Mouse (Mus musculus): ENCODE measurements around the gene Gabpa. TPM values are rescaled to one million over a fixed set of nuclear protein-coding genes. Genes with fewer than 3 reads are reported as not detected.

Gabpa gene
- total RNA-seq (2018; cell fraction: chromatin; rRNA removed), result 10 to 100 TPM; 31.6 to 52.0 (median 41.1) TPM
- total RNA-seq (2018; cell fraction: cytosol; rRNA removed), result 10 to 100 TPM; 21.4 to 38.2 (median 29.9) TPM
- 10 to 100 TPM; 28.2 to 47.2 (median 32.5) TPM for total RNA-seq (2018; cell fraction: nucleus; rRNA removed)
- polyA plus RNA-seq (2018), result 22.2 to 35.4 TPM (median 23.2 TPM) in 3 replicates

DNA sequence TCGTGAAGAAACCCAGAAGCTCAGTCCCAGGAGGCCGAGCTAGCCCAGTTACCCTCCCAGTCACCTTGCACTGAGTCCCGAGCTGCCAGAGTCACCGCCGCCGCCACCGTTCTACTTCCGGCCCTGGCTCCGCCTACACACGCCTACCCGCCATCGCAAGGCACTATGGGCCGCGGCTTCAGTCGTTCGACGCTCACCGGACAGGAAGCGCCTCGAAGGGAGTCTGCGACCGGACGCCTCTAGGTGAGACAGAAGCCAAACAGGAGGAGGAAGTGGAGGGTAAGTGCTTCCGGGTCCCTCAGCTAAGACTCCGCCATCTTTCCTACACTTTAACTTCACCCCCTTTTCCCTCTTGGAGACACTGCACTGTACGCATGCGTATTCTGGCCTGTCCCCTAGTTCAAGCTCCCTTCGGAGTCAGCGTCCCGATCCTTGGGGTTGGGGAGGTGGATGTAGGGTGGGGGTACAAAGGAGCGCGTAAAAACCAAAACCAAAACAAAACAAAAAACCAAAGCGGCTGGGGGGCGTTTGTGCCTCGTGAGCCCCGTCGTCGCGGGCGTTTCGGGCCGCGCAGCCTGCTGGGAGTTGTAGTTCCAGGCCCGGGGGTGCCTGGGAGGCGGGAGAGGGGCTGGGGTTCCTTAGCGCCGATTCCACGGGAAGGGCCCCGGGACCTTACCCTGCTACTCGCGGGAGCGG is at the start of gene Gabpa:
Gene Gabpa, plus strand, starts transcription at position 181 of the 696 bp plus-strand sequence.
- H3K4me3 ChIP-seq (ENCODE audit: inconsistent target), result peak within 1 kb of the TSS; percentile 86
- H3K27ac ChIP-seq, result peak within 1 kb of the TSS; percentile 89
- WGBS (ENCODE audit: missing documents), result under 1% methylated on average over 52 of the region's 52 CpGs
- H3K36me3 ChIP-seq (ENCODE audit: inconsistent target), result peaks cover 20% of the 10 kb centered on the region
- peaks cover 79% of the 10 kb centered on the region for H3K79me2 ChIP-seq (ENCODE audit: inconsistent target)

DNA sequence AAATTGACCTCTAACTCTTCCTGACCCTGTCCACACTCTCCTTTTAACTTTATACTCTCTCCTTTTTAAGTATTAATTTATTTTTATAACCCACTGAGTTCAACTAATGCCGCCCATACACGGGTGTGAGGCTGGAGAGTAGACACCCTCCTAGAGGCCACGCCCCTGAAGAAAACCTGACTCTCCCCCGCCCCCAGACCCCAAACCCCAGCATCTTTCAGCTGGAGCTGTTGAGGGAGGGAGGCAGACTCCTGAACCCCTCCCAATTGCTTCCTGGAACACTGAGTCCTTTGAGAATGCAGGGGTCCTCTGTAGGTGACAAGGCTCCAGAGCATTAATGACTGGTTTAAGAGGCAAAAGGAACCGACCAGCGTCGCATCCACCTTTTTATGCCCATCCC is 49.8 kb upstream of the Gabpa start:
- Histone ChIP-seq H3K27ac (no peak overlapping the region), H3K4me3 (ENCODE audit: inconsistent target) (no peak overlapping the region), H3K79me2 (ENCODE audit: inconsistent target) (no peaks in the 10 kb centered on the region), H3K36me3 (ENCODE audit: inconsistent target) (no peaks in the 10 kb centered on the region)
- 88% methylated on average over 7 of the region's 7 CpGs for WGBS (ENCODE audit: missing documents)

DNA sequence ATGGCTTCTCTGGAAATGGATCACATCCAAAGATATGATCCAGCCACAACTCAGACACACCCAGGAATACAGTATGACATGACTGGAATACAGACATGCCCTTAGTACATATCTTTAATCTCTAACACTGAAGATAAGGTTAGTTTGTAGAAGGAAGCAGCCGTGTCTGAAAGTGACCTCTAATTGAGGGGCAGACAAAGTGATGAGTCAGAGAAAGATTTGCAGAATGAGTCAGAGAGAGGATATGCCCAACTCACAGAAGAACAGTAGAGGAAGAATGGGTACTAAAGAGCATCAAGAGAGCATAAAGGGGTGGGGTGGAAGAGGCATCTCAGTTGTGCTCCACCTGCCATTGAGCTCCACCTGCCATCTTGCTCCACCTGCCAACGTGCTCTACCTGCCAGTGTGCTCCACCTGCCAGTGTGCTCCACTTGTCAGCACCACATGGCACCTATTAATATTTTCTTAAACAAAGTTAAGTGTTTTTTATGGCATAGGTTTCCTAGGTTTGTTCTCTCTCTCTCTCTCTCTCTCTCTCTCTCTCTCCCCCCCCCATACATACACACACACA is 44.0 kb upstream of the Gabpa start:
- 79% methylated on average over 2 of the region's 2 CpGs for WGBS (ENCODE audit: missing documents)
- no peak overlapping the region for H3K4me3 ChIP-seq (ENCODE audit: inconsistent target)
- no peaks in the 10 kb centered on the region for H3K36me3 ChIP-seq (ENCODE audit: inconsistent target)
- H3K27ac ChIP-seq, result no peak overlapping the region
- no peaks in the 10 kb centered on the region for H3K79me2 ChIP-seq (ENCODE audit: inconsistent target)

DNA sequence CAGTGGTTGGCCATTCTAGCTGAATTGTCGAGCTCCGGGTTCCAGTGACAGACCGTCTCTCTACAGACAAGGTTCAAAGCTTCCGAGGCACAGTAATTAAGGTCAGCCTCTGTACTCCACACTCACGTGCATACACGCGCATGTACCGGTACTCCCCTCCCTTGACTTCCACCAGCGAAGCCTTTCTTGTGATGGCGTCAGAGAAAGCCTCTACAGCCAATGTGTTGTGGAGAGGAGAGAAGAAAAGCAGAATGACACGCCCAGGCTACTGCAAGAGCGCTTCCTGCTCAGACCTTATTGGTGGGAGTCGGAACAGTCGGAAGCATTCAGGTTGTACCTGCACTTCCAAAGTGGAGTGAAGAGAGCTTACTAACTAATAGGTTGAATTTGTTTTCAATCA is 41.3 kb upstream of the Gabpa start:
- Histone ChIP-seq H3K36me3 (ENCODE audit: inconsistent target) (no peaks in the 10 kb centered on the region), H3K27ac (no peak overlapping the region), H3K79me2 (ENCODE audit: inconsistent target) (no peaks in the 10 kb centered on the region), H3K4me3 (ENCODE audit: inconsistent target) (no peak overlapping the region)
- 94% methylated on average over 14 of the region's 14 CpGs for WGBS (ENCODE audit: missing documents)

DNA sequence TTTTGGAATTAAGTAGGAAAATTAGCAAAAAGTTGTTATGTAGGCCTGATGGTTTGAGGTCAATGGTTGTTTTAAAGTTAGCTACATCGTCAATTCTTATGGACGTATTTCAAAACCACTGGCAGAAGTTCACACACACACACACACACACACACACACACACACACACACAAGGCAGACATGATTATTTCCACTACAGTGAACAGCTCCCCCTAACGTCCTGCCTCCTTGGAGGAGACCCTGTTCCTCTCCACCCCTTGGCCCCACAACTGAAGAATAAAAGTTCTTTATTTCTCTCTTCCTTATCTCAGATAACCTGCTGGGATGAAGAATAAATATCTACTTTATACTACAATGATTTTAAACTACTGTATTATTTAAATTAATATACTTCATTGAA is 39.4 kb upstream of the Gabpa start:
- Histone ChIP-seq H3K79me2 (ENCODE audit: inconsistent target) (no peaks in the 10 kb centered on the region), H3K4me3 (ENCODE audit: inconsistent target) (no peak overlapping the region), H3K27ac (no peak overlapping the region), H3K36me3 (ENCODE audit: inconsistent target) (no peaks in the 10 kb centered on the region)
- 71% methylated on average over 3 of the region's 3 CpGs for WGBS (ENCODE audit: missing documents)

DNA sequence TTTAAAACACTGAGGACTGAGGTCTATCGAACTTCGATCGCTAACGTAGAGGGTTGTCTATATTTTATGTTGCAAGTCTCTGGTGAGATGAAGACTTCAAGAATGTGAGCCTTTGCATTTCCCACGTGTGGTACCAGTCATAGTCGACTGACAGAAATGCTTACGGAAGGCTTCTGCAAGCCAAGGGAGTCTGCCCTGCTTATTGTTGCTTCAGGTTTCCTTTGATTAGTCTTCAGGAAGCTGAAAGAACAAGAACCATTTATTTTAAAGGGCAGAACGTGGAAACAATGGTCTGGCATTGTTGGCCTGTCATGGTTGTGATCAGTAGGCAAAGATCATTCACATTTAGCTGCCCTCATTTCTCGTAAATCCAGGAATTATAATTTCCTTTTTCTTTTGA is 38.0 kb upstream of the Gabpa start:
- WGBS (ENCODE audit: missing documents), result 89% methylated on average over 9 of the region's 9 CpGs
- H3K79me2 ChIP-seq (ENCODE audit: inconsistent target), result no peaks in the 10 kb centered on the region

DNA sequence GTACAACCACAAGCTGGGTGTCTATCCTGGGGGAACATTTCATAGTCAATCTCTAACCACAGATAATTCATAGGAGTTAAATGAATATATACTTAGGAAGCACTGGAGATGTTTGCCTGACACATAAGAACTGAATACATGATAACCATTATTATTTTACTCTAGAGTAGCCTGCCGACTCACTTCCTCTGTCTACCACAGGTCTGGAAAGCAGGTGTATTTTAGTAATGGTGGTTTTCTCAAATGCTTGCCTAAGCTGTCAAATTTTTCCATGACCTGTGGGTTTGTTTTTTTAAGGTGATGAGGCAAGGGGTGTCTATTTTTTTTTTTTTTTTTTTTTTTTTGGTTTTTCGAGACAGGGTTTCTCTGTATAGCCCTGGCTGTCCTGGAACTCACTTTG is 34.7 kb upstream of the Gabpa start:
- 43% methylated on average over 1 of the region's 2 CpGs for WGBS (ENCODE audit: missing documents)
- no peak overlapping the region for H3K27ac ChIP-seq
- H3K79me2 ChIP-seq (ENCODE audit: inconsistent target), result no peaks in the 10 kb centered on the region
- no peaks in the 10 kb centered on the region for H3K36me3 ChIP-seq (ENCODE audit: inconsistent target)
- no peak overlapping the region for H3K4me3 ChIP-seq (ENCODE audit: inconsistent target)

More for the DNA sequence above, 38.0 kb upstream of the Gabpa start:
- H3K36me3 ChIP-seq (ENCODE audit: inconsistent target), result no peaks in the 10 kb centered on the region
- no peak overlapping the region for H3K27ac ChIP-seq
- no peak overlapping the region for H3K4me3 ChIP-seq (ENCODE audit: inconsistent target)

DNA sequence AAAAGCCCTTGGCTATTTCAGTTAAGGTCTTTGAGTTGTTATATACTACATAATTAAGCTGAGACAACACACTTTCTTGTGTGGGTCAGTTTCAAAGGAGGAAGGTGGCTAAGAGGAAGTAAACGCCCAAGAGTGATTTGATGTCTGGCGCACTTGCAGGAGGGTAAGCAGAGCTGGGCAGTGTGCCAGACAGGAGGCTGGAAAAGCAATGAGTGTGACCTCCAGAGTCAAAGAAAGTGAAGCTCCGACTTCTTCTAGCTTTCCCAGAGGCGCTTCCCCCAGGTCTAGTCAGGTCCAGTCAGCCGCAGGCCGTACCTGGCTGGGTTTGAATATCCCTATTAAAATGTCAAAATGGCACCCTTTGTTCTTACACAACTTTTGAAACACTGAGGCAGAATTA is 32.5 kb upstream of the Gabpa start:
- Histone ChIP-seq H3K36me3 (ENCODE audit: inconsistent target) (no peaks in the 10 kb centered on the region), H3K4me3 (ENCODE audit: inconsistent target) (no peak overlapping the region), H3K27ac (no peak overlapping the region), H3K79me2 (ENCODE audit: inconsistent target) (no peaks in the 10 kb centered on the region)
- 9% methylated on average over 6 of the region's 6 CpGs for WGBS (ENCODE audit: missing documents)

DNA sequence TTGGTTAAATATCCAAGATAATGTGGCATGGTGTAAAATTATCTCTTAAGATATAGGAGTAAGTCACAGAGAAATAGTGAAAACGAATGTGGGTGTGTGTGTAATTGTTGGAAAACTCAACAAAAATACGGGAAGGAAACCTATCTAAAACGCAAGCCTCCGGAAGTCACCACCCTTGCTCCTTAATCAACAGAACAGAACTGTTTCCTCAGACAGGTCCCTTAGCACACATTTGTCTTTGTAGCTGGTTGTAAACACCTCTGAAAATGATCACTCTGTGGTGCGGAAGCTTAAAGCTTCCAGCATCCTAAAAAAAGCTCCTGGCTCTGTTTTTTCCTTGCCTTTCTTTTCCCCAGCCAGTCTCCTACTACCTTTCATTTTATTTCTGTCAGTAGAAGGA is 29.9 kb upstream of the Gabpa start:
- Histone ChIP-seq H3K4me3 (ENCODE audit: inconsistent target) (no peak overlapping the region), H3K79me2 (ENCODE audit: inconsistent target) (no peaks in the 10 kb centered on the region), H3K36me3 (ENCODE audit: inconsistent target) (no peaks in the 10 kb centered on the region), H3K27ac (no peak overlapping the region)
- WGBS (ENCODE audit: missing documents), result 35% methylated on average over 5 of the region's 5 CpGs

DNA sequence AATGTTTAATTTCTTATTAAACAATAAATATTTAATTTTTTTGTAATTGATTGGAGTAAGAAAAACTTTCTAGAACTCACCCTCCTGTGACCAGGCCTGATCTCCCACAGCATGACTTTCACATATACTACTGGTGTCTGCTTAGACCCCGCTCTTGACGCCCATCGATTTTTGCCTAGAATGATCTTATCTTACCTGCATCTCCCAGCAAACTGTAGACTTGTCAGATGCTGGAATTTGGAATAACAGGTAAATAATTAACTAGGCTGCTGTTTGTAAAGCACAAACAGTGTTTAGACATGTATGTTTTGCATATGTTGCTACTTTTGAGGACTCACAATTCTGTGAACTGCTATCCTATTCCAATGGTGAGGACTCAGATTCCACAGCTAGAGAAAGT is 28.6 kb upstream of the Gabpa start:
- Histone ChIP-seq H3K79me2 (ENCODE audit: inconsistent target) (no peaks in the 10 kb centered on the region), H3K4me3 (ENCODE audit: inconsistent target) (no peak overlapping the region), H3K36me3 (ENCODE audit: inconsistent target) (no peaks in the 10 kb centered on the region), H3K27ac (no peak overlapping the region)
- 96% methylated on average over 3 of the region's 3 CpGs for WGBS (ENCODE audit: missing documents)

DNA sequence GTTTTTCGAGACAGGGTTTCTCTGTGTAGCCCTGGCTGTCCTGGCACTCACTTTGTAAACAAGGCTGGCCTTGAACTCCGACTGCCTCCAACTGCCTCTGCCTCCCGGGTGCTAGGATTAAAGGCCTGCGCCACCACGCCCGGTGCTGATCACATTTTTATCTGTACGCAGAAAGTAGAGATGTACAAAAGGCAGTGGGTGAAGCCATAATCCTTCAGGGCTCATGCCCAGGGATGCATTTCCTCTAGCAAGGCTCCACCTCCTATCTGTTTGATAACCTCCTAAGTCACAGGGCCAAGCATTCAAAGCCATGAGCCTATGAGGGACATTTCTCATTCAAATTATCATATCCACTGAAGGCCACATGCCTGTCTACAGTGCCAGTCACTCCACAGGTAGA is 26.9 kb upstream of the Gabpa start:
- H3K4me3 ChIP-seq (ENCODE audit: inconsistent target), result no peak overlapping the region
- H3K36me3 ChIP-seq (ENCODE audit: inconsistent target), result no peaks in the 10 kb centered on the region
- H3K27ac ChIP-seq, result no peak overlapping the region
- WGBS (ENCODE audit: missing documents), result 94% methylated on average over 7 of the region's 7 CpGs
- no peaks in the 10 kb centered on the region for H3K79me2 ChIP-seq (ENCODE audit: inconsistent target)

DNA sequence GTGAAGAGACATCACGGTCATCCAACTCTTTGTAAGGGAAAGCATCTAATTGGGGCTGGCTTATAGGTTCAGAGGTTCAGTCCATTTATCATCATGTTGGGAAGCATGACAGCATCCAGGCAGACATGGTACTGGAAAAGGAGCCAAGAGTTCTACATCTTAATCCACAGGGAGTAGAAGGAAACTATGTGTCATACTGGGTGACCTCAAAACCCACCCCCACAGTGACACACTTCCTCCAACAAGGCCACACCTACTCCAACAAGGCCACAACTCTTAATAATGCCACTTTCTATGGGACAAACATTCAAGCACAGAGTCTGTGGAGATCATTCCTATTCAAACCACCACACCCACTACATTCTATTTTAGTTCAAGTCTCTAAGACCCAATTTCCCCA is 24.5 kb upstream of the Gabpa start:
- H3K27ac ChIP-seq, result no peak overlapping the region
- no peak overlapping the region for H3K4me3 ChIP-seq (ENCODE audit: inconsistent target)
- 100% methylated on average over 1 of the region's 1 CpGs for WGBS (ENCODE audit: missing documents)
- no peaks in the 10 kb centered on the region for H3K79me2 ChIP-seq (ENCODE audit: inconsistent target)
- H3K36me3 ChIP-seq (ENCODE audit: inconsistent target), result no peaks in the 10 kb centered on the region

DNA sequence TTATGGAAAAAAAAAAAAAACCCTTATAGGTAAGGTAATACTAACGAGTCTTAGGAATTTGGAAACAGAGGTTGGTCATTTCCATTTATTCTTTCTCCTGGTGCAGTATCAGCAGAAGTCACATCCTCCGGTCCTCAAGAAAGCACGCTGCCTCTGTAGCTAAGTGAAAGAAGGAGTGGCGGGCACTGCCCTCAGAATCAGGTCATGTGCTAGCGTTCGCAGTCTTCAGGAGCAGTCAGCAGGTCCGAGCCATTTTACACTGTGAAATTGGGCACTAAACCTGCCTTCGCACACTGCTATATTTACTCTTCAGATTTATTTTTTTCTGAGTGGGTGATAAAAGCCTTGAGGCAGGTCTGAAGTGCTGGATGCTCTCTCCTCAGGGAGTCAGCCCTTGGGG is 20.9 kb upstream of the Gabpa start:
- H3K27ac ChIP-seq, result 0 out of 2 replicates have a peak overlapping the region, but pooled peaks have one; percentile 17
- H3K36me3 ChIP-seq (ENCODE audit: inconsistent target), result no peaks in the 10 kb centered on the region
- no peaks in the 10 kb centered on the region for H3K79me2 ChIP-seq (ENCODE audit: inconsistent target)
- H3K4me3 ChIP-seq (ENCODE audit: inconsistent target), result peak overlapping the region; percentile 22; the same call in 1 of the 2 replicates
- WGBS (ENCODE audit: missing documents), result 60% methylated on average over 8 of the region's 8 CpGs

DNA sequence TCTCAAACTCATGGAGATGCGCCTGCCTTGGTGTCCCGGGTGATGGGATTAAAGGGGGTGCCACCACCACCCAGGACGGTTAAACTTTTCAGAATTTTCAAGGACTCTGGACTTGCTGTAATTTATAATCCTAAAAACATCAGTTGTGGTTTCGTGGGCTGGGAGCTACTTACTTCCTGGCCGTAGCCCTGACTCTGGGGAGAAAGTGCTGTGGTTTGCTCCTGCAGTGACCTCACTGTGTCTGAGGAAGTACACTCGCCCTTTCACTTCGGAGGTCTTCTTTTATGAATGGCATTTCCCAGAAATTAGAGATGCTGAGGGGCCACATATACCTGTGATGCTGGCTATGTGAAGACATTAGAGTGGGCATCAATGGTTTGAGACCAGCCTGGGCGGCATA is 20.2 kb upstream of the Gabpa start:
- Histone ChIP-seq H3K36me3 (ENCODE audit: inconsistent target) (no peaks in the 10 kb centered on the region), H3K79me2 (ENCODE audit: inconsistent target) (no peaks in the 10 kb centered on the region), H3K27ac (0 out of 2 replicates have a peak overlapping the region, but pooled peaks have one; percentile 17), H3K4me3 (ENCODE audit: inconsistent target) (peak overlapping the region; percentile 22)
- WGBS (ENCODE audit: missing documents), result 6% methylated on average over 8 of the region's 8 CpGs

DNA sequence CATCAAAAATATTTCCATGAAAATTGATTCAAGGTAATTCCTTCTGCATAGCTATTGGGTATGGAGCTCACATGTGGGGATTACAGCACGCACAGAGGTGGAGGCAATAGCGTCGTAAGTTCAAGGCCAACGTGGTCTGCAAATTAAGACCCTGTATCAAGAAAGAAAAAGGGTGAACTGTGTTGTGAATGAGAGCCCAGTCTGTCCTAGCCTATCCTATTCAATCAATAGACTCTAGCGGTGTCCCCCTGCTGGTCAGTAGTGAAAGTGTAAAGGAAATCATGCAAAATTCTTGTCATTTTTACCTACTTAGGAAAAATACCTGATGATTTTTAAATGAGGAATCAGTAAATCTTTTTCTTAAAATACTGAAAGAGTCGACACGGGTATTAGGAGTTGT is 17.3 kb upstream of the Gabpa start:
- H3K79me2 ChIP-seq (ENCODE audit: inconsistent target), result no peaks in the 10 kb centered on the region
- 43% methylated on average over 7 of the region's 7 CpGs for WGBS (ENCODE audit: missing documents)
- no peak overlapping the region for H3K27ac ChIP-seq
- H3K36me3 ChIP-seq (ENCODE audit: inconsistent target), result no peaks in the 10 kb centered on the region
- no peak overlapping the region for H3K4me3 ChIP-seq (ENCODE audit: inconsistent target)

All from macrophage (primary cell).